Mouse (Mus musculus) neural tube, embryonic 13.5 days (tissue): ENCODE measurements around the gene 1700025F22Rik. TPM values are rescaled to one million over a fixed set of nuclear protein-coding genes. Genes with fewer than 3 reads are reported as not detected.
"Not testable (repeated sequence)": the region's sequence is repeated elsewhere in the genome, so short reads cannot be mapped to it uniquely, and the experiment has no call there.

Experiments used
- ATAC-seq: fragments of 200-750 bp; cut with Nextera tagmentation; 2 replicates; pipeline ENCODE4 v1.8.0; 2017; ENCODE audit warnings: low read depth, mild to moderate bottlenecking, moderate TSS enrichment, moderate library complexity
- H3K27ac ChIP-seq: fragments of 300-500 bp; sonication (generic); replicated peaks from 2 replicates; pipeline ENCODE4 v1.5.1; 2015; ENCODE audit warnings: moderate library complexity, mild to moderate bottlenecking, inconsistent platforms
- H3K27me3 ChIP-seq: fragments of 300-500 bp; sonication (generic); 2 replicates; pipeline ENCODE4 v1.6.1; 2015; ENCODE audit warnings: mild to moderate bottlenecking, inconsistent platforms
- H3K36me3 ChIP-seq: fragments of 300-500 bp; sonication (generic); 2 replicates; pipeline ENCODE4 v1.6.1; 2015; ENCODE audit warnings: mild to moderate bottlenecking, inconsistent platforms
- H3K4me1 ChIP-seq: fragments of 300-500 bp; sonication (generic); replicated peaks from 2 replicates; pipeline ENCODE4 v1.6.1; 2015; ENCODE audit warnings: inconsistent platforms
- H3K4me2 ChIP-seq: fragments of 300-500 bp; sonication (generic); 2 replicates; pipeline ENCODE4 v1.6.1; 2015; ENCODE audit warnings: inconsistent platforms, mild to moderate bottlenecking, moderate library complexity
- H3K4me3 ChIP-seq: fragments of 300-500 bp; sonication (generic); 2 replicates; pipeline ENCODE4 v1.5.1; 2015; ENCODE audit warnings: mild to moderate bottlenecking, inconsistent platforms
- H3K9ac ChIP-seq: fragments of 300-500 bp; sonication (generic); 2 replicates; pipeline ENCODE4 v1.6.1; 2015; ENCODE audit warnings: moderate library complexity, mild to moderate bottlenecking, inconsistent platforms
- H3K9me3 ChIP-seq: fragments of 300-500 bp; sonication (generic); 2 replicates; pipeline ENCODE4 v1.6.1; 2016; ENCODE audit warnings: inconsistent platforms
- WGBS: fragments of 180-500 bp; shearing (Covaris S2); methylation state at CpG from one replicate; pipeline ENCODE4 v1.1.7; 2015; 5-methylcytosine and 5-hydroxymethylcytosine counted together
- polyA plus RNA-seq: library from polyadenylated mRNA; unstranded; fragments of >200 nt; fragmentation: Nextera tagmentation; extraction: Ambion mirVana; gene quantifications from 2 replicates; pipeline ENCODE4 v1.2.1, GENCODE M21; 2015

The 1700025F22Rik gene
- polyA plus RNA-seq, 1 experiment from 2014 or later: not detected

GRCm38 (mm10) chr19:11101880-11102279 is 63.2 kb downstream of the 1700025F22Rik start:
- H3K4me1 ChIP-seq: no peaks in the 10 kb centered on the region
- no peaks in the 10 kb centered on the region for H3K27me3 ChIP-seq
- no peaks in the 10 kb centered on the region for H3K9me3 ChIP-seq
- no peak overlapping the region for H3K4me3 ChIP-seq
- H3K9ac ChIP-seq: no peak overlapping the region
- WGBS: 84% methylated on average over 1 of the region's 1 CpGs
- no peaks in the 10 kb centered on the region for H3K36me3 ChIP-seq
- ATAC-seq: no peak
- no peak overlapping the region for H3K27ac ChIP-seq
- H3K4me2 ChIP-seq: no peak overlapping the region

GRCm38 (mm10) chr19:11098401-11098800 is 66.7 kb downstream of the 1700025F22Rik start:
- Histone ChIP-seq H3K27me3 (peaks cover 14% of the 10 kb centered on the region), H3K36me3 (no peaks in the 10 kb centered on the region), H3K4me3 (no peak overlapping the region), H3K27ac (no peak overlapping the region), H3K4me2 (no peak overlapping the region), H3K9ac (no peak overlapping the region), H3K4me1 (no peaks in the 10 kb centered on the region), H3K9me3 (no peaks in the 10 kb centered on the region)
- ATAC-seq: no peak
- 85% methylated on average over 3 of the region's 3 CpGs for WGBS

GRCm38 (mm10) chr19:11092131-11092530 is 73.0 kb downstream of the 1700025F22Rik start:
- not testable (repeated sequence) for H3K36me3 ChIP-seq, H3K4me1 ChIP-seq, H3K9me3 ChIP-seq, ATAC-seq, H3K27ac ChIP-seq
- Histone ChIP-seq H3K4me3 (peak overlapping the region; percentile 32), H3K9ac (peak overlapping the region; percentile 53; the same call in 1 of the 2 replicates), H3K4me2 (peak overlapping the region; percentile 57), H3K27me3 (peaks cover 34% of the 10 kb centered on the region)
- WGBS: 4% methylated on average over 50 of the region's 50 CpGs

Other genes starting within 250 kb of the 1700025F22Rik start
- gene Zp1, start 244.7 kb downstream of the 1700025F22Rik start, polyA plus RNA-seq: not detected in 2 replicates
- gene Ptgdr2, start 228.2 kb downstream of the 1700025F22Rik start, polyA plus RNA-seq: not detected in 2 replicates
- gene Ccdc86, start 216.1 kb downstream of the 1700025F22Rik start, polyA plus RNA-seq: 14.6 and 15.3 TPM in 2 replicates
- not detected in 2 replicates for gene Ms4a10, start 190.7 kb downstream of the 1700025F22Rik start, polyA plus RNA-seq
- gene Ms4a15, start 172.1 kb downstream of the 1700025F22Rik start, polyA plus RNA-seq: not detected in 2 replicates
- not detected in 2 replicates for gene Ms4a18, start 147.3 kb downstream of the 1700025F22Rik start, polyA plus RNA-seq
- gene Ms4a8a, start 84.2 kb downstream of the 1700025F22Rik start, polyA plus RNA-seq: not detected in 2 replicates
- not detected in 2 replicates for gene 1700017D01Rik, start 34.4 kb downstream of the 1700025F22Rik start, polyA plus RNA-seq
- gene Ms4a13, start 31.4 kb upstream of the 1700025F22Rik start, polyA plus RNA-seq: not detected in 2 replicates
- gene Ms4a12, start 67.1 kb upstream of the 1700025F22Rik start, polyA plus RNA-seq: not detected in 2 replicates
- not detected in 2 replicates for gene Ms4a1, start 100.9 kb upstream of the 1700025F22Rik start, polyA plus RNA-seq
- gene Ms4a5, start 118.6 kb upstream of the 1700025F22Rik start, polyA plus RNA-seq: not detected in 2 replicates
- 0.08 TPM in 1 of 2 replicates, not detected in the other for gene Ms4a14, start 149.1 kb upstream of the 1700025F22Rik start, polyA plus RNA-seq
- 3.9 and 4.3 TPM in 2 replicates for gene Ms4a7, start 170.8 kb upstream of the 1700025F22Rik start, polyA plus RNA-seq
- gene Ms4a4a, start 210.2 kb upstream of the 1700025F22Rik start, polyA plus RNA-seq: 3.2 and 3.6 TPM in 2 replicates
- gene Ms4a4c, start 239.4 kb upstream of the 1700025F22Rik start, polyA plus RNA-seq: 0.11 and 0.59 TPM in 2 replicates